Mouse (Mus musculus) stomach, embryonic 15.5 days (tissue): ENCODE measurements around the gene Dmc1. TPM values are rescaled to one million over a fixed set of nuclear protein-coding genes. Genes with fewer than 3 reads are reported as not detected.

Source experiments
- ATAC-seq: fragments of 200-750 bp; cut with Nextera tagmentation; 2 replicates; pipeline ENCODE4 v1.8.0; 2017; ENCODE audit warnings: low read depth, moderate number of reproducible peaks, moderate TSS enrichment; ENCODE audit not compliant: insufficient read depth, low FRiP score
- H3K27ac ChIP-seq: fragments of 300-500 bp; sonication (generic); 2 replicates; pipeline ENCODE4 v1.5.1; 2015; ENCODE audit warnings: mild to moderate bottlenecking, inconsistent platforms
- H3K27me3 ChIP-seq: fragments of 300-500 bp; sonication (generic); replicated peaks from 2 replicates; pipeline ENCODE4 v1.6.1; 2015; ENCODE audit warnings: inconsistent platforms
- H3K36me3 ChIP-seq: fragments of 300-500 bp; sonication (generic); 2 replicates; pipeline ENCODE4 v1.6.1; 2015; ENCODE audit warnings: inconsistent platforms
- H3K4me1 ChIP-seq: fragments of 300-500 bp; sonication (generic); 2 replicates; pipeline ENCODE4 v1.6.1; 2015; ENCODE audit warnings: inconsistent platforms
- H3K4me2 ChIP-seq: fragments of 300-500 bp; sonication (generic); 2 replicates; pipeline ENCODE4 v1.6.1; 2015; ENCODE audit warnings: mild to moderate bottlenecking, inconsistent platforms
- H3K4me3 ChIP-seq: fragments of 300-500 bp; sonication (generic); replicated peaks from 2 replicates; pipeline ENCODE4 v1.5.1; 2015; ENCODE audit warnings: inconsistent platforms
- H3K9ac ChIP-seq: fragments of 300-500 bp; sonication (generic); 2 replicates; pipeline ENCODE4 v1.6.1; 2015; ENCODE audit warnings: inconsistent platforms
- H3K9me3 ChIP-seq: fragments of 300-500 bp; sonication (generic); 2 replicates; pipeline ENCODE4 v1.6.1; 2016; ENCODE audit warnings: inconsistent platforms
- WGBS: fragments of 180-500 bp; shearing (Covaris S2); methylation state at CpG from one replicate; pipeline ENCODE4 v1.1.7; 2015; 5-methylcytosine and 5-hydroxymethylcytosine counted together
- polyA plus RNA-seq: library from polyadenylated mRNA; unstranded; fragments of >200 nt; fragmentation: Nextera tagmentation; extraction: Ambion mirVana; gene quantifications from 2 replicates; pipeline ENCODE4 v1.2.1, GENCODE M21; 2015

The Dmc1 gene
- polyA plus RNA-seq, 1 experiment from 2014 or later = 2.8 TPM

- Histone ChIP-seq H3K27ac (no peak overlapping the region), H3K4me1 (no peaks in the 10 kb centered on the region), H3K4me2 (no peak overlapping the region), H3K4me3 (no peak overlapping the region), H3K36me3 (no peaks in the 10 kb centered on the region), H3K9me3 (no peaks in the 10 kb centered on the region), H3K9ac (no peak overlapping the region), H3K27me3 (no peaks in the 10 kb centered on the region)
- no peak for ATAC-seq
- WGBS = 72% methylated on average over 5 of the region's 5 CpGs
Observed at GRCm38 (mm10) chr15:79552566-79552965, 52.3 kb downstream of the Dmc1 start.

- no peak overlapping the region for H3K9ac ChIP-seq
- no peak overlapping the region for H3K27ac ChIP-seq
- H3K4me3 ChIP-seq = no peak overlapping the region
- no peak for ATAC-seq
- no peaks in the 10 kb centered on the region for H3K27me3 ChIP-seq
- peaks cover 9% of the 10 kb centered on the region; the same call in 1 of the 2 replicates for H3K4me1 ChIP-seq
- no peaks in the 10 kb centered on the region for H3K9me3 ChIP-seq
- no peak overlapping the region for H3K4me2 ChIP-seq
- H3K36me3 ChIP-seq = peaks cover 6% of the 10 kb centered on the region
- 90% methylated on average over 2 of the region's 2 CpGs for WGBS
Observed at GRCm38 (mm10) chr15:79548226-79548625, 56.7 kb downstream of the Dmc1 start.

DNA sequence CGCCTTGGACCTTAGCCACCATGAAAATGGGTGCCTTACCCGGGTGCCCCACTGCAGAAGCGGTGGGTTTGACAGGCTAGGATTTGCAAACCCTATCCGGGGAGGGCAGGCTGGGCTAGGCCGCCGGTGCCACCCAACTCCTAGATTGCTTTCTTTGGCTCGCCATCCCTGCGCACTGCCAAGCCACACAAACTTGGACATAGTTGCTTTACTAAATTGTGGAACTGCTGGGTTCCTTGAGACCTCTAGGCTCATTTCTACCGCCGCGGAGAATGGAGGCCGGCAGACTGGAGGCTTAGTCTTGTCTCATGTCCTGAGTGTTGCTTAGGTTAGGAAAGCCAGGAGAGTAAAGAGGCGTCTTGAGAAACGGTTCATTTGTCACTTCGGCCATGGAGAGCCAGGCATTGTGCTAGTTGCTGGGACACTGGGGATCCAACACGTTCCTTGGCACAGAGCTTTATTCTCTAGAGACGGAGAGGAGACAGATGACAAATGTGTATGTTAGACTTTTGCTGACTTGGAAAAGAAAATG lies 57.6 kb downstream of the Dmc1 start:
- Histone ChIP-seq H3K27ac (peak overlapping the region; percentile 97), H3K36me3 (peaks cover 15% of the 10 kb centered on the region), H3K27me3 (no peaks in the 10 kb centered on the region), H3K4me2 (peak overlapping the region; percentile 66), H3K9ac (no peak overlapping the region), H3K4me1 (peaks cover 9% of the 10 kb centered on the region; the same call in 1 of the 2 replicates), H3K4me3 (peak overlapping the region; percentile 69), H3K9me3 (no peaks in the 10 kb centered on the region)
- WGBS = 80% methylated on average over 17 of the region's 17 CpGs
- no peak for ATAC-seq

DNA sequence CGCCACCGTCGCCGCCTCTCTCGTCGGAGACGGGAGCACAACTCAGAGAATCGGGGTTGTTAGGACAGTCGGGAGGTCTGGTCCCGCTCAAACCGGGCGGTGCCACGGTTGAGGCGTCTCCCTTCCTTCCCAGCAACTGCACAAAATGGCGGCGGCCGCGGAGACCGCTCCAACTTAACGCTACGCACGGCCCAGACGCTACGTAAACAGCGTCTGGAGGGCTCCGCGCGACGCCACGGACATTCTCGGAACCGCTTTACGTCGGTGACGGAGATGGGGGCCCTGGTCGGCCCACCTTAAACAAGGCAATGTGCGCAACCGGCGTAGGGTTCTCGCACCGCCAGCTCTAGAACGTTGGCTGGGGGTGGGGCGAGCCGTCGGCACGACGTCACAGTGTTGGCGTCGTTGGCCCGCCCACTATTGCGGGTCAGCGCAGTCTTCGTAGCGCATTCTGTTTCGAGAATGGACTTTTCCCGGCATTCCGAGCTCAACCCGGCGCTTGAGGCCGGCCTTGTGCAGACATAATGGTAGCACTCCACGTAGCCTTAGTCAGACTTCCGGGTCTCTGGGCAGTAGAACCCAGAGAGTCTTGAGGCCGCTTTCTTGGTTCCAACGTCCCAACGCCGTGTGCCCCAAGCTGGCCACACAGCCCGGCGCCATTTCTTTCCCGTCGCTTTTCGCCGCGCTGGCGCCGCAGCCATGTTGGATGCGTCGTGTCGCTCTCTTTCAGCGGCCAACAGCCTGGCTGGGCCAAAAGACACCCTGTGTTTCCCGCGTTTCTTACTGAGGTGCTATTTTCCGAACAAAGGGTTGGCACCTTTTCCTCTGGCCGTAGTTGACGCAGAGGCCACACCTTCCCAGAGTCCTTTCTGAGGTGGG lies 58.3 kb downstream of the Dmc1 start, which contains the start of gene Ddx17:
Gene Ddx17 (minus strand): TSS at position 332 of the 879 bp plus-strand sequence.
- peak within 1 kb of the TSS; percentile 69 for H3K4me3 ChIP-seq
- H3K36me3 ChIP-seq = peaks cover 20% of the 10 kb centered on the region
- H3K4me2 ChIP-seq = peak within 1 kb of the TSS; percentile 69
- H3K27me3 ChIP-seq = no peaks in the 10 kb centered on the region
- H3K9me3 ChIP-seq = no peaks in the 10 kb centered on the region
- H3K27ac ChIP-seq = peak within 1 kb of the TSS; percentile 97
- peak within 1 kb of the TSS; percentile 91 for H3K9ac ChIP-seq
- WGBS = 2% methylated on average over 84 of the region's 84 CpGs
- ATAC-seq = peak; percentile 97
- peaks cover 9% of the 10 kb centered on the region; the same call in 1 of the 2 replicates for H3K4me1 ChIP-seq

- Histone ChIP-seq H3K4me2 (peak overlapping the region; percentile 69), H3K9ac (peak overlapping the region; percentile 91), H3K27me3 (no peaks in the 10 kb centered on the region), H3K4me1 (peaks cover 9% of the 10 kb centered on the region; the same call in 1 of the 2 replicates), H3K9me3 (no peaks in the 10 kb centered on the region), H3K27ac (peak overlapping the region; percentile 97), H3K4me3 (peak overlapping the region; percentile 69), H3K36me3 (peaks cover 24% of the 10 kb centered on the region)
- WGBS = under 1% methylated on average over 46 of the region's 52 CpGs
- ATAC-seq = peak; percentile 60
Observed at GRCm38 (mm10) chr15:79545921-79546399, 58.9 kb downstream of the Dmc1 start.

DNA sequence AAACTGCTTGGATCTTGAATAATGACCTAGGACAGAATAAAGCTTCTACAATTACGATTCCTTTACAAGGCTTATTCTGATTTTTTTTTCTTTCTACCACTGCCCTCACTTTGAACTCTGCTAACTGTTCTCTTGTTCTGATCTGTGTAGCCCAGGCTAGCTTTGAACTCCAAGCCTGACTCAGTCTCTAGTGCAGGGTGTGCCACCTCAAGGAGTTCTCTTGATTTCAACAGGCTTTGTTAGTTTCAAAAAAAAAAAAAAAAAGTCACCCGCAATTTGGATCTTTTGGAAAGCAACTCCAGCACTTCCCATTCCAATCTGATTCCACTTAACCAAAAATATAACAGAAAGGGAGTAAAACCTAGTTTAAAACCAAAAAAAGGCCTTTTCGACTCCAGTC lies 59.4 kb downstream of the Dmc1 start:
- Histone ChIP-seq H3K9me3 (no peaks in the 10 kb centered on the region), H3K4me3 (peak overlapping the region; percentile 69), H3K36me3 (peaks cover 29% of the 10 kb centered on the region), H3K27ac (peak overlapping the region; percentile 97), H3K27me3 (no peaks in the 10 kb centered on the region), H3K4me2 (peak overlapping the region; percentile 69), H3K9ac (peak overlapping the region; percentile 91), H3K4me1 (peaks cover 9% of the 10 kb centered on the region; the same call in 1 of the 2 replicates)
- ATAC-seq = no peak
- 2% methylated on average over 3 of the region's 3 CpGs for WGBS

DNA sequence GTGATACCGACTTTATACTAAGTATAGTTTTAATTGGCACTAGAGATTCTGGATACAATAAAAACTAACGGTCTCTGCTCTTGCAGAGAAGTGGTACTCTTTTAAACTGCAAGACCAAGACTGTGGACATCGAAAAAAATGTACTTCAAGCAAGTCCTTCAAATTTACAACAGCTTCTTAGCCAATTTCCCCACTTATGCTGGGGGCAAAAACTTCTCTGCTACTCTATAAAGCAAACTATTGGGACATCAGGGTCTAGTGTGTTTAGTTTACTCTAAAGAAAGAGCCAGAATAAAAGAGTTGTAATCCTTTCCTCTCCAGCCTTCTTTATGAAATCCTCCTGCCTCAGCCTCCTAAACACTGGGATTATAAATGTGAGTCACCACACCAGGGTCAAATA lies 60.9 kb downstream of the Dmc1 start:
- WGBS = 91% methylated on average over 3 of the region's 3 CpGs
- H3K4me2 ChIP-seq = peak overlapping the region; percentile 69; the same call in 1 of the 2 replicates
- H3K36me3 ChIP-seq = peaks cover 43% of the 10 kb centered on the region

DNA sequence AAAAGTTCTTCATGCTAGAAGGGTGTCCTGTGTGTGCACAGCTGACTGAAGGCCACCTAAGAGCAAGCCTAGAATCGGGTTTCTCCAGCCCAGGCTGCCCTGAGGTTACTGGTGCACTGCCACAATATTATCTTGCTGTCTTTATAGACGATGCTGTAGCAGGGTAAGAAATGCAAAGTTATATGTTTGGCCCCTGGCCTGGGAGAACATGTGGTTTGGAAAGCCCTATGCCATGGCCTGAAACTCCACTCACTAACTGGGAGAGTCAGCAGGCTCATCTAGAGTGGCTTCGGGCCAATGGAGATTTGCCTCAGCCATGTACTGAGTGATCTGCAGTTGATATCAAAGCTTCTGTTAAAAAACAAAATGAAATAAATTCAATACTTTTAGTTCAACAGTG lies 71.1 kb downstream of the Dmc1 start:
- Histone ChIP-seq H3K36me3 (peaks cover 77% of the 10 kb centered on the region), H3K4me2 (no peak overlapping the region), H3K9me3 (no peaks in the 10 kb centered on the region), H3K27me3 (no peaks in the 10 kb centered on the region), H3K4me1 (no peaks in the 10 kb centered on the region), H3K9ac (no peak overlapping the region), H3K4me3 (no peak overlapping the region), H3K27ac (no peak overlapping the region)
- 78% methylated on average over 3 of the region's 3 CpGs for WGBS
- ATAC-seq = no peak

More for the DNA sequence above, 60.9 kb downstream of the Dmc1 start:
- H3K27me3 ChIP-seq = no peaks in the 10 kb centered on the region
- H3K4me3 ChIP-seq = no peak overlapping the region
- H3K9ac ChIP-seq = no peak overlapping the region
- no peak for ATAC-seq
- peaks cover 9% of the 10 kb centered on the region; the same call in 1 of the 2 replicates for H3K4me1 ChIP-seq
- no peak overlapping the region for H3K27ac ChIP-seq
- no peaks in the 10 kb centered on the region for H3K9me3 ChIP-seq

GRCm38 (mm10) chr15:79529935-79530334 lies 75.0 kb downstream of the Dmc1 start:
- 73% methylated on average over 7 of the region's 7 CpGs for WGBS
- 0 out of 2 replicates have a peak, but pooled peaks cover 4% of the 10 kb centered on the region for H3K4me1 ChIP-seq
- H3K4me3 ChIP-seq = no peak overlapping the region
- H3K36me3 ChIP-seq = peaks cover 72% of the 10 kb centered on the region
- H3K27ac ChIP-seq = no peak overlapping the region
- no peaks in the 10 kb centered on the region for H3K27me3 ChIP-seq
- peak; percentile 32; the same call in 1 of the 2 replicates for ATAC-seq
- no peak overlapping the region for H3K4me2 ChIP-seq
- no peaks in the 10 kb centered on the region for H3K9me3 ChIP-seq
- no peak overlapping the region for H3K9ac ChIP-seq

- no peak overlapping the region for H3K4me2 ChIP-seq
- 52% methylated on average over 5 of the region's 5 CpGs for WGBS
- H3K9ac ChIP-seq = no peak overlapping the region
- H3K36me3 ChIP-seq = peaks cover 65% of the 10 kb centered on the region
- ATAC-seq = no peak
- no peaks in the 10 kb centered on the region for H3K9me3 ChIP-seq
- no peaks in the 10 kb centered on the region for H3K27me3 ChIP-seq
- no peak overlapping the region for H3K4me3 ChIP-seq
- H3K27ac ChIP-seq = no peak overlapping the region
- H3K4me1 ChIP-seq = 0 out of 2 replicates have a peak, but pooled peaks cover 4% of the 10 kb centered on the region
Observed at GRCm38 (mm10) chr15:79527991-79528639, 76.8 kb downstream of the Dmc1 start.

DNA sequence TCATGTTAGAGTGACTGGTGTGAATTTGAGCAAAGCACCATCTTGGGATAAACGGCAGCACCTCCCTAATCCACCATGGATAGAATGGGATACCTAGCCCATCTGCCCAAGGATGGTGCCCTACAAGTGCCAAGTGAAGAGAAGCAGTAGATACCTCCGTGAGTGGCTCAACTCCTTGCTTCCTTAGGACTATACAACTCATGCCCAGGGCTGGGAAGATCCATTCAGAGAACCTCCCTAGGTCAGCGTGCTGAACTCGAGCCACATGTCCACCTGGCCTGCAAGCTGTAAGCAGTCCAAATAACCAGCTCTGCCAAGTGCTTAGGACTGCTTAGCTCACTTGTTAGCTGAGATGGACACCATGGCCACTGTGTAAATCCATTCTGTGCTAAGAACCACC lies 77.7 kb downstream of the Dmc1 start:
- H3K9me3 ChIP-seq = no peaks in the 10 kb centered on the region

More for the DNA sequence above, 77.7 kb downstream of the Dmc1 start:
- H3K4me1 ChIP-seq = 0 out of 2 replicates have a peak, but pooled peaks cover 4% of the 10 kb centered on the region
- ATAC-seq = no peak
- no peaks in the 10 kb centered on the region for H3K27me3 ChIP-seq
- WGBS = 78% methylated on average over 4 of the region's 4 CpGs
- no peak overlapping the region for H3K27ac ChIP-seq
- H3K4me3 ChIP-seq = no peak overlapping the region
- no peak overlapping the region for H3K4me2 ChIP-seq
- no peak overlapping the region for H3K9ac ChIP-seq
- H3K36me3 ChIP-seq = peaks cover 63% of the 10 kb centered on the region
